Mouse (Mus musculus) C2C12 (cell line): ENCODE measurements around the gene Spdef. TPM values are rescaled to one million over a fixed set of nuclear protein-coding genes. Genes with fewer than 3 reads are reported as not detected.

Experiments used
- H3K27me3 ChIP-seq: one replicate; pipeline ENCODE4 v1.6.1; 2011; ENCODE audit not compliant: control insufficient read depth, insufficient read depth, insufficient read length
- H3K36me3 ChIP-seq: one replicate; pipeline ENCODE4 v1.6.1; 2011; ENCODE audit not compliant: control insufficient read depth, insufficient read depth
- H3K4me3 ChIP-seq: one replicate; pipeline ENCODE4 v1.5.1; 2011; ENCODE audit warnings: mild to moderate bottlenecking, control low read depth; ENCODE audit not compliant: poor library complexity, insufficient read depth, severe bottlenecking
- H3K79me2 ChIP-seq: one replicate; pipeline ENCODE4 v1.6.1; 2011; ENCODE audit not compliant: control insufficient read depth, insufficient read depth
- H3K79me3 ChIP-seq: one replicate; pipeline ENCODE4 v1.6.1; 2011; ENCODE audit warnings: low read depth, control low read depth
- H3ac ChIP-seq: one replicate; pipeline ENCODE3; 2011; ENCODE audit warnings: low read depth; ENCODE audit not compliant: control insufficient read depth, insufficient read length
- CEBPB ChIP-seq: IDR thresholded peaks from one replicate; pipeline ENCODE4 v1.6.1; 2011; ENCODE audit warnings: low read depth, mild to moderate bottlenecking, control low read depth, moderate library complexity
- CTCF ChIP-seq: IDR thresholded peaks from one replicate; pipeline ENCODE4 v1.5.1; 2011; ENCODE audit not compliant: control insufficient read depth, insufficient read depth, insufficient read length
- FOSL1 ChIP-seq: IDR thresholded peaks from one replicate; pipeline ENCODE4 v1.8.0; 2011; ENCODE audit warnings: mild to moderate bottlenecking, low read length; ENCODE audit not compliant: poor library complexity, insufficient read depth, severe bottlenecking
- MAX ChIP-seq: IDR thresholded peaks from one replicate; pipeline ENCODE4 v1.6.1; 2011; ENCODE audit warnings: mild to moderate bottlenecking, control low read depth
- MYOD1 ChIP-seq: IDR thresholded peaks from one replicate; pipeline ENCODE4 v1.6.1; 2011; ENCODE audit warnings: low read depth; ENCODE audit not compliant: control insufficient read depth, insufficient read length
- MYOG ChIP-seq: IDR thresholded peaks from one replicate; pipeline ENCODE4 v1.6.1; 2011; ENCODE audit not compliant: control insufficient read depth, insufficient read length; ENCODE audit errors: extremely low read depth
- USF1 ChIP-seq: IDR thresholded peaks from one replicate; pipeline ENCODE4 v1.6.1; 2011; ENCODE audit warnings: low read depth, mild to moderate bottlenecking, control low read depth, moderate library complexity
- long read RNA-seq, 2 experiments: library from polyadenylated mRNA; unstranded; transcript quantifications; one replicate each; pipeline ENCODE4 v2.0.0; 2019 to 2020
- polyA plus RNA-seq: library from polyadenylated mRNA; unstranded; fragments of >200 nt; fragmentation: generic; extraction: Trizol; gene quantifications from one replicate; pipeline ENCODE4 v1.2.1, GENCODE M21; 2012; ENCODE audit warnings: missing spikeins

Spdef gene
- polyA plus RNA-seq, result not detected
- long read RNA-seq, experiment 1, result 0 reads
- long read RNA-seq, experiment 2, result 0 reads

DNA sequence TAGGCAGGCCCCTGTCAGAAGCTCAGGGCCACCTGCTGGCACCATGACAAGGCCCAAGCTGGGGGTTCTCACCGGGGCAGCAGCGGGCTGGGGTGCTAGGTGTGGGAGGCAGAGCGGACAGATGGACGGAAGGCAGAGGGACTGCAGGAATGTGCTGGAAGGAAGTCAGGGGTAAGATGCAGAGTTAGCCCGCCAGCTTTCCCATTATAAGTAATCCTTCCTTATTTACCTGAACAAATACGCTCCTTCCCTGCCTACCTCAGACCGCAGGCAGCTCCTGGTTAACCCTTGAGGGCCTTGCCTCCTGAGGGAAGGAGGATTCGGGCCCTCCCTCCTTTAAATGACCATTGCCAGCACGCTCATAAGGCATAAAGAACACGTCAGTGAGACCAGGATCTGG is at the start of gene Spdef:
TSS of gene Spdef (minus strand) at position 186 of the 400 bp plus-strand sequence.
- H3K36me3 ChIP-seq, result no peaks in the 10 kb centered on the region
- no peak within 1 kb of the TSS for H3K4me3 ChIP-seq
- H3ac ChIP-seq, result no peak within 1 kb of the TSS

DNA sequence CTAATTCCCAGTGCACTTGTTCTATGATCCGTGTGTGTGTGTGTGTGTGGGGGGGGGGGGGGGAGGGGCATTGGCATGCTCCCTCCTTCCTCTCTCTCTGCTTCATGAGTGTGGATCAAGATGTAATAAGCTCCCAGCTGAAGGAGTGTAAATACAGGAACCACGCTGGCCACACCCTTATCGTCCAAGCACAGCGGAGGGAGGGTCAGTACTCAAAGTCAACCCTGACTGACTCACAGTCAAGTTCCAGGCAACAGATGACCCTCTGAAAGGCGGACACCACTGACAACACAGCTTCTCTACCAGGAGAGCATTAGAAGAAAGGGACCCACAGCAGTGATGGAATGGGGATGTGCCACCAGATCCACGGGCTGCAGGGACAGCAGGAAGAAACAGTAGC is 49.1 kb upstream of the Spdef start:
- no peak for TF ChIP-seq MYOD1
- no peak for TF ChIP-seq MYOG
- no peak for TF ChIP-seq MAX
- TF ChIP-seq USF1, result no peak
- TF ChIP-seq CTCF, result no peak
- TF ChIP-seq CEBPB, result no peak
- TF ChIP-seq FOSL1, result no peak
- Histone ChIP-seq H3K79me2 (peaks cover 49% of the 10 kb centered on the region), H3K4me3 (no peak overlapping the region)

More for the DNA sequence above, at the start of gene Spdef:
- Histone ChIP-seq H3K79me3 (no peaks in the 10 kb centered on the region), H3K79me2 (no peaks in the 10 kb centered on the region), H3K27me3 (peaks cover 35% of the 10 kb centered on the region)
- no peak for TF ChIP-seq MYOD1
- no peak for TF ChIP-seq MAX
- no peak for TF ChIP-seq CTCF
- TF ChIP-seq MYOG, result no peak

DNA sequence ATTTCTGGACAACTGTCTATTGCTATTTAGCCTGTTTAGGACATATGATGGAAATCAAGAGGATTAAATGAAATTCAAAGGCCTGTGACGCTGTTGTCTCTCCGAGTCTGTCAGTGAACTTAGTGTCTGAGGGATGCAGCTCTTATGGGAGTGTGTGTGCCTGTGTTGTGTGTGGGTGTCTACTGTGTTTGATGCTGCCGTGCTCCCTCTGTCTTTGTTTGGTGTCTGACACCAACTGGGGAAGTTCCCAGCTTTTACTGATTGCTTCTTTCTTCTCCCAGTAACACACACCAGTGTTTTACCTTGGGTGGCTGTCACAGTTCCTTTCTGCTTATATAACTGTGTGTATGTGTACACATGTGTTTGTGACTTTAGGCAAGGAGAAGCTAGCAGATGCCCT is 45.4 kb upstream of the Spdef start:
- no peak for TF ChIP-seq MAX
- TF ChIP-seq FOSL1, result no peak
- no peak for TF ChIP-seq MYOG
- no peak for TF ChIP-seq USF1
- no peak for TF ChIP-seq MYOD1
- no peak for TF ChIP-seq CTCF
- TF ChIP-seq CEBPB, result no peak
- Histone ChIP-seq H3K36me3 (peaks cover 23% of the 10 kb centered on the region), H3K4me3 (no peak overlapping the region)

More for the DNA sequence above, 49.1 kb upstream of the Spdef start:
- Histone ChIP-seq H3K79me3 (peaks cover 3% of the 10 kb centered on the region), H3K36me3 (peaks cover 21% of the 10 kb centered on the region), H3ac (no peak overlapping the region), H3K27me3 (no peaks in the 10 kb centered on the region)

DNA sequence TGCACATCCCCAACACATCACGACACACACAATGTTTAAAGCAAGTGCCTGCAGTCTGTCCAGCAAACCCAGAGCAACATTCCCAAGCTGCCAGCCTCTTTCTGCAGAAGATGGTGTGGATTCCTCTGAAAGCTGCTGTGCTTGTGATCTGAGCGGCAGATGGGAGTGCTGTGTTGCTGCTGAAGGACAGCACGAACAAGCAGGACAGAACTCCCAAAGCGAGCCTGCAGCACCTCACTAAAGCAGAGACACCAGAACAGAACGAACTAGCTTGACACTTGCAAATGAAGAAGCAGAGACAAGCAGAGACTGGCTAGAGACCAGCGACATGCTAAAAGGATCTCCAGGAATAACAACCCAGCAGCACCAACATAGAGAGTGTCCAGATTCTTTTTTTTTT is 42.9 kb upstream of the Spdef start:
- Histone ChIP-seq H3K79me3 (peaks cover 14% of the 10 kb centered on the region), H3ac (no peak overlapping the region), H3K27me3 (no peaks in the 10 kb centered on the region), H3K79me2 (peaks cover 50% of the 10 kb centered on the region), H3K36me3 (peaks cover 35% of the 10 kb centered on the region), H3K4me3 (no peak overlapping the region)
- TF ChIP-seq CTCF (no peak), MAX (no peak), CEBPB (no peak), MYOD1 (no peak), USF1 (no peak), FOSL1 (no peak), MYOG (no peak)

More for the DNA sequence above, 45.4 kb upstream of the Spdef start:
- H3ac ChIP-seq, result no peak overlapping the region
- no peaks in the 10 kb centered on the region for H3K27me3 ChIP-seq
- H3K79me3 ChIP-seq, result peaks cover 10% of the 10 kb centered on the region
- peaks cover 47% of the 10 kb centered on the region for H3K79me2 ChIP-seq

DNA sequence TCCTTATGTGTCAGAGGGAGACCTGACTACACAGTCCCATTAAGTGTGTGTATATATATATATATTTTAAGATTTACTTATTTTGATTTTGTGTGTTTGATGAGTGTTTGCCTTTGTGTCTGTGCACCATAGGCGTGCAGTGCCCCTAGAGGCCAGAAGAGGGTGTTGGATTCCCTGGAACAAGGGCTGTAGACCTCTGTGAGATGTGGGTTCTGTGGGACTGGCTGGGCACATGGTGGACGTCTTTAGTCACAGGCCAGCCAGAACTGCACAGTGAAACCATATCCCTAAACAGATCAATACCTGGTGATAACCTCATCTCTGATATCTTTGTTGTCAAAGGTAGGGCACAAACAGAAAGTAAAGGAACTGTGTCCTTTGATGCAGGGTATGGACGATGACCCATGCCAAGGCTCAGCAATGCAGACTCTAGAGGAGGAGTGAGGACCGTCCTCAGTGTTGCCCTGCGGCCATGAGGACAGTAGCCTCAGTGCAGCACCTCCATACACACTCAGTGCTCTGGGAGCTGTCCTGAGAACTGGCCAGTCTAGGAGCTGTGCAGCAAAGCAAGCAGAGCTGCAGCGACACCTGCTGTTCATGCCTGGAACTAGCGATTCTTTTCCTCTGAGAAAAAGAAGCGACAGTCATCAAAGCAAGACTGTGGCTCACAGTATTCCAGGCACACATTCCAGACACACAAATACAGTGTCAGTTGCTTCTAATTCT is 40.2 kb upstream of the Spdef start:
- peaks cover 17% of the 10 kb centered on the region for H3K79me3 ChIP-seq
- no peak for TF ChIP-seq CTCF
- no peak for TF ChIP-seq CEBPB
- no peak for TF ChIP-seq MYOG
- TF ChIP-seq USF1, result no peak
- no peak for TF ChIP-seq MYOD1
- no peak for TF ChIP-seq FOSL1
- H3K79me2 ChIP-seq, result peaks cover 60% of the 10 kb centered on the region
- H3K27me3 ChIP-seq, result no peaks in the 10 kb centered on the region
- no peak overlapping the region for H3K4me3 ChIP-seq
- H3ac ChIP-seq, result no peak overlapping the region
- peaks cover 47% of the 10 kb centered on the region for H3K36me3 ChIP-seq
